Mouse (Mus musculus) kidney, embryonic 14.5 days (tissue): ENCODE measurements around the gene Slc1a2. TPM values are rescaled to one million over a fixed set of nuclear protein-coding genes. Genes with fewer than 3 reads are reported as not detected.

Source experiments
- ATAC-seq: fragments of 200-750 bp; cut with Nextera tagmentation; 2 replicates; pipeline ENCODE4 v1.8.0; 2017; ENCODE audit warnings: moderate number of reproducible peaks, mild to moderate bottlenecking, moderate TSS enrichment, moderate library complexity; ENCODE audit not compliant: low FRiP score, low TSS enrichment
- H3K27ac ChIP-seq: fragments of 300-500 bp; sonication (generic); 2 replicates; pipeline ENCODE4 v1.5.1; 2014; ENCODE audit warnings: low read depth, mild to moderate bottlenecking, low read length, moderate library complexity, mixed read lengths
- H3K27me3 ChIP-seq: fragments of 300-500 bp; sonication (generic); 2 replicates; pipeline ENCODE4 v1.6.1; 2014; ENCODE audit warnings: mild to moderate bottlenecking, low read length; ENCODE audit not compliant: control insufficient read depth, insufficient read depth
- H3K36me3 ChIP-seq: fragments of 300-500 bp; sonication (generic); 2 replicates; pipeline ENCODE4 v1.6.1; 2014; ENCODE audit warnings: low read length, mixed read lengths; ENCODE audit not compliant: control insufficient read depth, insufficient read depth
- H3K4me1 ChIP-seq: fragments of 300-500 bp; sonication (generic); 2 replicates; pipeline ENCODE4 v1.6.1; 2014; ENCODE audit warnings: low read length, mixed read lengths; ENCODE audit not compliant: control insufficient read depth, insufficient read depth
- H3K4me2 ChIP-seq: fragments of 300-500 bp; sonication (generic); replicated peaks from 2 replicates; pipeline ENCODE4 v1.6.1; 2014; ENCODE audit warnings: low read depth, mild to moderate bottlenecking, low read length
- H3K4me3 ChIP-seq: fragments of 300-500 bp; sonication (generic); 2 replicates; pipeline ENCODE4 v1.5.1; 2014; ENCODE audit warnings: mild to moderate bottlenecking, low read length
- H3K9ac ChIP-seq: fragments of 300-500 bp; sonication (generic); 2 replicates; pipeline ENCODE4 v1.6.1; 2014; ENCODE audit warnings: low read depth, mild to moderate bottlenecking, low read length, moderate library complexity
- H3K9me3 ChIP-seq: fragments of 300-500 bp; sonication (generic); 2 replicates; pipeline ENCODE4 v1.6.1; 2016; ENCODE audit warnings: low read length; ENCODE audit not compliant: control insufficient read depth
- WGBS: fragments of 180-500 bp; shearing (Covaris S2); extraction: QIAGEN DNeasy Blood & Tissue Kit; methylation state at CpG from one replicate; pipeline ENCODE4 v1.1.7; 2014; 5-methylcytosine and 5-hydroxymethylcytosine counted together
- polyA plus RNA-seq: library from polyadenylated mRNA; unstranded; fragments of >200 nt; fragmentation: Nextera tagmentation; extraction: Ambion mirVana; gene quantifications from 2 replicates; pipeline ENCODE4 v1.2.1, GENCODE M21; 2014

Gene Slc1a2
- polyA plus RNA-seq, 1 experiment from 2014 or later: 0.14 TPM

DNA sequence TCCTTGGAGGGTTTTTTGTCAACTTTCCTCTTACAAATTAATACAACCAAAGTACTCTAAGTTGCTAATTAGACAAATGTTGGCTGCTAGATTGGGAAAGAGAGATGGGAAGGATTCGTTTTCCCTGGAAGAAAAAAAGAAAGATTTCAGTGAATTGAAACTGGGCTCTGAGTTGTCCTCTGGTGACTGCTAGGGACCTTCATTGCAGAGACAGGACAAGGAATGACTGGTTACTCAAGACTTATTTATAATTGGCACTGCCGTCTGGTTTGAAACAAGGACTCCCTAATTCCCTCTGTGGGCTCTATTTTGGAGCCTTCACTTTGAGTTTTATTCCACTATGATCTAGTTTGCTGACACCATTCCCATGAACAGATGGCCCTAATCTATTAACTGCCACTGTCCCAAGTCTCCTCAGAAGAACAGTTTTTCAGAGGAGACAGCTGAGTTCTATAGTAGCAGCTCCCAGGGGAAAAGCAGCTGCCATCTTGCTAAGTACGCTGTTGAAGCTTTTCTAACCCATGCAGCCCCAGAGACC lies 22.9 kb upstream of the Slc1a2 start:
- H3K27me3 ChIP-seq: no peaks in the 10 kb centered on the region
- H3K9me3 ChIP-seq: no peaks in the 10 kb centered on the region
- 72% methylated on average over 3 of the region's 3 CpGs for WGBS
- no peak overlapping the region for H3K4me3 ChIP-seq
- H3K9ac ChIP-seq: no peak overlapping the region
- no peak for ATAC-seq
- H3K36me3 ChIP-seq: no peaks in the 10 kb centered on the region
- no peak overlapping the region for H3K4me2 ChIP-seq
- no peak overlapping the region for H3K27ac ChIP-seq
- H3K4me1 ChIP-seq: no peaks in the 10 kb centered on the region

DNA sequence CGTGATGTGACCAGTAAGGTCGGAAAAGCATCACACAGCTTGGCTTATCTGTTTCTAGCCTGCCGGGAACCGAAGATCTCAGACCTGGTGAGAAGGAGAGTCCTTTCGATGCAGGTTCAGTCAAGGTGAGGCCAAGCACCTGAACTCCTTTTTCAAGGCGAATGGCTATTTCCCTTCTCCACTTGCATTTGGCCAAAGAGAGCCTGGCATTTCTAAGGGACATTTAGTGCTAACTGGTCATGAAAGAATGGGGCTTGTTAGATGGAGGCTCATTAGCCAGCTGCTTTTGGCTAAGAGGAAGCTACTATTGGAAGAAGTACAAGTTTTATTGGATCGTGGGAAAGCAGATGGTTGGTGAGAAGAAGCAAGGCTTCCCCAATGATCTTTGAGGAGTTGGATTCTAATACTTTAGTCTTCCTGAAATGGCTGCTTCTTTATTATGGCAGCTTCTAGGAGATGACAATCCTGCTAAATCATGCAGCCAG lies 22.3 kb upstream of the Slc1a2 start:
- Histone ChIP-seq H3K4me2 (no peak overlapping the region), H3K36me3 (no peaks in the 10 kb centered on the region), H3K4me1 (no peaks in the 10 kb centered on the region), H3K9me3 (no peaks in the 10 kb centered on the region), H3K4me3 (no peak overlapping the region), H3K27ac (no peak overlapping the region), H3K27me3 (no peaks in the 10 kb centered on the region), H3K9ac (no peak overlapping the region)
- WGBS: 88% methylated on average over 7 of the region's 7 CpGs
- no peak for ATAC-seq

GRCm38 (mm10) chr2:102638140-102638539 lies 20.3 kb upstream of the Slc1a2 start:
- WGBS: 50% methylated on average over 5 of the region's 5 CpGs
- ATAC-seq: no peak
- H3K9ac ChIP-seq: no peak overlapping the region
- no peaks in the 10 kb centered on the region for H3K9me3 ChIP-seq
- no peaks in the 10 kb centered on the region for H3K27me3 ChIP-seq
- H3K27ac ChIP-seq: no peak overlapping the region
- no peak overlapping the region for H3K4me3 ChIP-seq
- H3K4me2 ChIP-seq: no peak overlapping the region
- no peaks in the 10 kb centered on the region for H3K36me3 ChIP-seq
- H3K4me1 ChIP-seq: no peaks in the 10 kb centered on the region

- no peaks in the 10 kb centered on the region for H3K4me1 ChIP-seq
- no peaks in the 10 kb centered on the region for H3K27me3 ChIP-seq
- ATAC-seq: no peak
- no peaks in the 10 kb centered on the region for H3K9me3 ChIP-seq
- WGBS: 57% methylated on average over 2 of the region's 2 CpGs
- no peak overlapping the region for H3K4me3 ChIP-seq
- no peak overlapping the region for H3K27ac ChIP-seq
- no peak overlapping the region for H3K9ac ChIP-seq
- H3K4me2 ChIP-seq: no peak overlapping the region
- no peaks in the 10 kb centered on the region for H3K36me3 ChIP-seq
These were observed 19.8 kb upstream of the Slc1a2 start for GRCm38 (mm10) chr2:102638690-102639089.

GRCm38 (mm10) chr2:102648845-102649500 lies 9.5 kb upstream of the Slc1a2 start:
- Histone ChIP-seq H3K4me3 (no peak overlapping the region), H3K9me3 (no peaks in the 10 kb centered on the region), H3K9ac (no peak overlapping the region), H3K4me1 (no peaks in the 10 kb centered on the region), H3K27me3 (no peaks in the 10 kb centered on the region), H3K36me3 (no peaks in the 10 kb centered on the region), H3K27ac (no peak overlapping the region), H3K4me2 (no peak overlapping the region)
- ATAC-seq: no peak
- 71% methylated on average over 10 of the region's 10 CpGs for WGBS

DNA sequence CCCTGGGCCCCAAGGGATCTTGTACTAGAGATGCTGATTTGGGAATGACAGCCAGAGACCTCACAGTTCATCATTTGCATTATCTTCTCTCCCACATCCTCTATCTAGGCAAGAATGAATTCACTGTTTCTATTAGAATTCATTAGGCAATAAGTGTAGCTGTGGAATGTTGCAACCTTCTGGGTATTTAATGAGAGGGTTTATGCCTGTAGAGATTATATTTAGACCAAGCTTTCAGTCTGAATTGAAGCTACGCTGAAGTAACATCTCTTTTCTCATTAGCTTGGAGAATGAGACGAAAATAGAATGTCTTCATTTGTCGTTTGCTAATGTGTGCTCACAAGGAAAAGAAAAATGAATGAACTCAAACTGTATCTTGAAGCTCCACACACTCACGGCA lies 8.1 kb upstream of the Slc1a2 start:
- Histone ChIP-seq H3K36me3 (no peaks in the 10 kb centered on the region), H3K27ac (no peak overlapping the region), H3K4me2 (no peak overlapping the region), H3K9ac (no peak overlapping the region), H3K4me1 (no peaks in the 10 kb centered on the region), H3K27me3 (no peaks in the 10 kb centered on the region), H3K4me3 (no peak overlapping the region), H3K9me3 (no peaks in the 10 kb centered on the region)
- ATAC-seq: no peak
- WGBS: 83% methylated on average over 4 of the region's 4 CpGs

DNA sequence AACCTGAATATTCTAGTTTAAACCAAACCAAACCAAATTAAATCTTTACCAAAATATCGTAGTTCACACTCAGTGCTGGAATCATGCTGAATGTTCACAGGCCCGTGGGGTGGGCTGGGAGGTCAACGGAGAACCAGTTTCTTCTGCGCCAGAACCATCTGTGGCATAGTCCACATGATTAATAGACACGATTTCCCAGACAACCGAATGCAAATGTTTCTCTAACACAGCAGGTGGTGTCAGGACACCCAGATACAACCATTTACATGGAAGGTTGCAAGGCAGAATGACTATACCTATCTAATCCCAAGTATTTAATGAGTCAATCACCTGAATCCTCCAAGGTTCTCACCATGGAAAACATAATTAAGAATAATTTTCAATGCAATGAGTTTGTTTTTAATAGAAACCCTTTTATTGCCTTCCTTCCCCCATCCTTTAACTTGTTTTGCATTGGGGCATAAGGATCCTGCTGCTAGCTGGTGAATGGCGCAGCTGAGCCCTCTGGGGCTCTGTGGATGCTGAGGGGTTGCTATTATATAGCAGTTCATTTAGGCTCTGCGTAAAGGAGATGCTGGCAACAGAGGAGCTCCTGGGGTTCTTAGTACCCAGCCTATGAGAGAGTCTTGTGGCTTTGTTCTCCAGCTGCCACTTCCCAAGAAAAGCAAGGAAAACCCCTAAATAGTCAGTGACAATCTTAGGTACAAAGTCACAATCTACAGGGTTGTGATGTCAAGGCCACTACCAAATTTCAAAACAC lies 2.3 kb upstream of the Slc1a2 start:
- H3K4me3 ChIP-seq: no peak overlapping the region
- peaks cover 8% of the 10 kb centered on the region; the same call in 1 of the 2 replicates for H3K4me1 ChIP-seq
- WGBS: 66% methylated on average over 8 of the region's 8 CpGs
- ATAC-seq: no peak
- H3K36me3 ChIP-seq: no peaks in the 10 kb centered on the region
- no peak overlapping the region for H3K9ac ChIP-seq
- H3K27me3 ChIP-seq: peaks cover 30% of the 10 kb centered on the region
- no peaks in the 10 kb centered on the region for H3K9me3 ChIP-seq
- H3K4me2 ChIP-seq: no peak overlapping the region
- H3K27ac ChIP-seq: no peak overlapping the region

GRCm38 (mm10) chr2:102657726-102658125 lies 733 bp upstream of the Slc1a2 start:
- Histone ChIP-seq H3K27ac (no peak overlapping the region), H3K4me2 (peak overlapping the region; percentile 100; the same call in 1 of the 2 replicates), H3K9me3 (no peaks in the 10 kb centered on the region), H3K27me3 (peaks cover 30% of the 10 kb centered on the region), H3K4me1 (peaks cover 8% of the 10 kb centered on the region; the same call in 1 of the 2 replicates), H3K4me3 (no peak overlapping the region), H3K36me3 (no peaks in the 10 kb centered on the region), H3K9ac (no peak overlapping the region)
- WGBS: 11% methylated on average over 7 of the region's 7 CpGs
- ATAC-seq: no peak
